Mouse (Mus musculus) heart, adult 2 months (tissue): ENCODE results near the gene Odam. TPM values are rescaled to one million over a fixed set of nuclear protein-coding genes. Genes with fewer than 3 reads are reported as not detected.

Experiments
- DNase-seq, 2 experiments: peaks; one replicate each; pipeline ENCODE4 v3.0.0; 2021
- H3K27ac ChIP-seq: fragments of 200-600 bp; 2 replicates; pipeline ENCODE4 v1.8.1; 2022
- H3K27me3 ChIP-seq: fragments of 200-500 bp; 2 replicates; pipeline ENCODE4 v1.6.1; 2012; ENCODE audit warnings: mild to moderate bottlenecking, low read length, inconsistent platforms, mixed read lengths; ENCODE audit not compliant: control insufficient read depth, insufficient read depth
- H3K36me3 ChIP-seq: fragments of 200-500 bp; 2 replicates; pipeline ENCODE4 v1.6.1; 2012; ENCODE audit warnings: low read length, inconsistent platforms; ENCODE audit not compliant: control insufficient read depth, insufficient read depth
- H3K4me1 ChIP-seq: fragments of 200-500 bp; 2 replicates; pipeline ENCODE4 v1.6.1; 2011; ENCODE audit warnings: low read length; ENCODE audit not compliant: control insufficient read depth, insufficient read depth
- H3K4me3 ChIP-seq: fragments of 200-600 bp; 2 replicates; pipeline ENCODE4 v1.8.1; 2022
- H3K79me2 ChIP-seq: fragments of 200-500 bp; replicated peaks from 2 replicates; pipeline ENCODE4 v1.6.1; 2012; ENCODE audit warnings: mild to moderate bottlenecking, inconsistent platforms, low read length, moderate library complexity, mixed read lengths; ENCODE audit not compliant: control insufficient read depth, insufficient read depth
- H3K9ac ChIP-seq: fragments of 200-500 bp; 2 replicates; pipeline ENCODE4 v1.6.1; 2012; ENCODE audit warnings: low read depth, mild to moderate bottlenecking, control low read depth, inconsistent platforms, low read length, mixed read lengths
- CTCF ChIP-seq: fragments of 200-600 bp; IDR thresholded peaks from 2 replicates; pipeline ENCODE4 v1.8.1; 2022; ENCODE audit warnings: antibody characterized with exemption, mild to moderate bottlenecking, moderate library complexity
- EP300 ChIP-seq: fragments of 200-500 bp; IDR thresholded peaks from 2 replicates; pipeline ENCODE4 v1.6.1; 2011; ENCODE audit warnings: low read depth, low read length, control low read depth; ENCODE audit not compliant: insufficient read depth
- POLR2A ChIP-seq: fragments of 200-500 bp; IDR thresholded peaks from 2 replicates; pipeline ENCODE4 v1.6.1; 2011; ENCODE audit warnings: mild to moderate bottlenecking, low read depth, low read length, control low read depth; ENCODE audit not compliant: insufficient read depth
- intact Hi-C: fragments of 180-260 bp; cut with DNase I; formaldehyde crosslinking; loops from one replicate; pipeline ENCODE4 v1.15.1; 2025
- polyA plus RNA-seq: library from polyadenylated mRNA; depleted of rRNA; stranded (reverse); fragments of >200 nt; gene quantifications from 2 replicates; pipeline ENCODE4 v1.2.3, GENCODE M21; 2012; rRNA removed
- total RNA-seq, 2 experiments: library from RNA; stranded (reverse); gene quantifications; 2 replicates each; pipeline ENCODE4 v1.2.3; 2021

Odam gene
- total and polyA plus RNA-seq, 3 experiments, result not detected

DNA sequence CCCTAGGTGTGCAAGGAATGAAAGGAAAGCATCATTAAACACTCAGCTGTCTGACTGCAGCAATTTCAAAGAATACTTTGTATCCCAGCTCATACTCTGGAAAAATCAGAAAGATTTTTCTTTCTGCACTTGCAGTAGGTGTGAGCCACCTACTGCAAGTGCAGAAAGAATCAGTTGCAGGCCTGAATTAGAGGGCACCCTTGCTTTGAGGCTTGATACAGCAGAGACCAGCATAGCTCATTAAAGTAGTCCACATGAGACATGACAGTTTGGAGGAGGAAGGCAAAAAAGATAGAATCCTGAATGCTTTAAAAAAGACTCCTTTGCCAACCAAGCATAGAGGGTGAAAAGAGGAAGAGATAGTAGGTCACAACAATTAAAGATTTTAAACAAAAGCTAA is 57.7 kb downstream of the Odam start:
- no peaks in the 10 kb centered on the region for H3K36me3 ChIP-seq
- no peak for DNase-seq
- no peak overlapping the region for H3K27ac ChIP-seq
- TF ChIP-seq POLR2A, result no peak
- no peak for TF ChIP-seq EP300
- TF ChIP-seq CTCF, result no peak
- intact Hi-C loops, result no loop called here
- H3K79me2 ChIP-seq, result no peaks in the 10 kb centered on the region
- no peaks in the 10 kb centered on the region for H3K4me1 ChIP-seq
- no peak overlapping the region for H3K4me3 ChIP-seq
- H3K9ac ChIP-seq, result no peak overlapping the region
- no peaks in the 10 kb centered on the region for H3K27me3 ChIP-seq

Other genes with a start within 250 kb of the Odam start
- not detected for gene Csn1s1, start 218.8 kb upstream of the Odam start, total RNA-seq
- not detected in 2 replicates for gene Csn1s1, start 218.8 kb upstream of the Odam start, polyA plus RNA-seq
- gene Csn2, start 185.4 kb upstream of the Odam start, total RNA-seq, result not detected
- gene Csn2, start 185.4 kb upstream of the Odam start, polyA plus RNA-seq, result not detected in 2 replicates
- gene Csn1s2a, start 110.5 kb upstream of the Odam start, total RNA-seq, result not detected
- not detected in 2 replicates for gene Csn1s2a, start 110.5 kb upstream of the Odam start, polyA plus RNA-seq
- not detected for gene Csn1s2b, start 76.9 kb upstream of the Odam start, total RNA-seq
- gene Csn1s2b, start 76.9 kb upstream of the Odam start, polyA plus RNA-seq, result not detected in 2 replicates
- gene Prr27, start 59.3 kb upstream of the Odam start, total RNA-seq, result not detected
- gene Prr27, start 59.3 kb upstream of the Odam start, polyA plus RNA-seq, result 0.16 TPM in 1 of 2 replicates, not detected in the other
- gene Csn3, start 40.5 kb downstream of the Odam start, total RNA-seq, result not detected
- not detected in 2 replicates for gene Csn3, start 40.5 kb downstream of the Odam start, polyA plus RNA-seq
- gene 2310003L06Rik, start 84.4 kb downstream of the Odam start, total RNA-seq, result not detected
- not detected in 2 replicates for gene 2310003L06Rik, start 84.4 kb downstream of the Odam start, polyA plus RNA-seq
- not detected for gene Gm28434, start 84.5 kb downstream of the Odam start, total RNA-seq
- gene Gm28434, start 84.5 kb downstream of the Odam start, polyA plus RNA-seq, result not detected in 2 replicates
- gene Cabs1, start 94.4 kb downstream of the Odam start, total RNA-seq, result not detected
- not detected in 2 replicates for gene Cabs1, start 94.4 kb downstream of the Odam start, polyA plus RNA-seq
- not detected for gene Smr3a, start 117.5 kb downstream of the Odam start, total RNA-seq
- not detected in 2 replicates for gene Smr3a, start 117.5 kb downstream of the Odam start, polyA plus RNA-seq
- not detected for gene Smr2, start 201.5 kb downstream of the Odam start, total RNA-seq
- not detected in 2 replicates for gene Smr2, start 201.5 kb downstream of the Odam start, polyA plus RNA-seq
- gene Gm11116, start 226.5 kb downstream of the Odam start, total RNA-seq, result not detected
- gene Gm11116, start 226.5 kb downstream of the Odam start, polyA plus RNA-seq, result not detected in 2 replicates